Mouse (Mus musculus) mouse trophoblast stem cell (cell line): ENCODE results near the gene Rbm19.

Source experiments
- in situ Hi-C, 2 experiments: fragments of 300-500 bp; cut with MseI, MboI; formaldehyde crosslinking; loops; 2 replicates in 1 of 2; 3 replicates in 1 of 2; pipeline ENCODE4 v1.15.1; 2025

The Rbm19 gene

GRCm38 (mm10) chr5:120204316-120204715 is 88.1 kb downstream of the Rbm19 start:
- in situ Hi-C loops: no loop called here

GRCm38 (mm10) chr5:120206313-120206943 is 90.2 kb downstream of the Rbm19 start:
- in situ Hi-C loops: no loop called here

- in situ Hi-C loops: no loop called here
These were observed 91.2 kb downstream of the Rbm19 start for GRCm38 (mm10) chr5:120207492-120207891.

DNA sequence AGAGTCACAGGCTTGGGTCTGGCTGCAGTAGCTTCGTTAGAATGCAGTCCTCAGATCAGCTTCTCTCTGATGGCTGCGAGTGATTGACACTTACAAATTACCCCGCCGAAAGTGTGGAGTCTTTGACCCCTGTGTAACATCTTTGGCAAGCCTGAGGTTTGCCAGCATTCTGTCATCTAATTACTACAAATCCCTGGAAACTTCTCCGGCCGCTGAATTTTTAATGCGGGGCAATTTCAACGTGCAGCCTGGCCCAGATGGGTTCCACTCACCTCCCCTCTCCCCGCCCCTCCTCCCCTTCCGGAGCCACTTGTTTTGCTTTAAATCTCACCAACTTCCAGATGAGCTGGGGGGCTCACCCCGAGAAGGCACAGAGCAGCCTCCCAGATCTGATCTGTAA is 94.4 kb downstream of the Rbm19 start:
- in situ Hi-C loops: no loop called here

GRCm38 (mm10) chr5:120211182-120211581 is 94.9 kb downstream of the Rbm19 start:
- in situ Hi-C loops: no loop called here

DNA sequence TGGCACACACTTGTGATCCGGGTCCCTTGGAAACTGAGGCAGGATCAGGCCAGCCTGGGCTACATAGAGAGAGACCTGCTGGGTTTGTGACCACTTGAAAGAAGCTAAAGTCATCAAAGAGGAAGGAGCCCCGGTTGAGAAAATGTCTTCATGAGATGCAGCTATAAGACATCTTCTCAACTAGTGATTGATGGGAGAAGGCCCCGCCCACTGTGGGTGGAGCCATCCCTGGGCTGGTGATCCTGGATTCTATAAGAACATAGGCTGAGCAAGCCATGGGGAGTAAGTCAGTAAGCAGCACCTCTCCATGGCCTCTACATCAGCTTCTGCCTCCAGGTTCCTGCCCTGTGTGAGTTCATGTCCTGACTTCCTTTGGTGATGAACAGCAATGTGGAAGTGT is 98.2 kb downstream of the Rbm19 start:
- in situ Hi-C loops: no loop called here

GRCm38 (mm10) chr5:120221216-120221615 is 105.0 kb downstream of the Rbm19 start:
- in situ Hi-C loops: no loop called here

- in situ Hi-C loops: no loop called here
These were observed 109.1 kb downstream of the Rbm19 start for GRCm38 (mm10) chr5:120225383-120225782.

- in situ Hi-C loops: no loop called here
These were observed 112.5 kb downstream of the Rbm19 start for GRCm38 (mm10) chr5:120228613-120229409.

DNA sequence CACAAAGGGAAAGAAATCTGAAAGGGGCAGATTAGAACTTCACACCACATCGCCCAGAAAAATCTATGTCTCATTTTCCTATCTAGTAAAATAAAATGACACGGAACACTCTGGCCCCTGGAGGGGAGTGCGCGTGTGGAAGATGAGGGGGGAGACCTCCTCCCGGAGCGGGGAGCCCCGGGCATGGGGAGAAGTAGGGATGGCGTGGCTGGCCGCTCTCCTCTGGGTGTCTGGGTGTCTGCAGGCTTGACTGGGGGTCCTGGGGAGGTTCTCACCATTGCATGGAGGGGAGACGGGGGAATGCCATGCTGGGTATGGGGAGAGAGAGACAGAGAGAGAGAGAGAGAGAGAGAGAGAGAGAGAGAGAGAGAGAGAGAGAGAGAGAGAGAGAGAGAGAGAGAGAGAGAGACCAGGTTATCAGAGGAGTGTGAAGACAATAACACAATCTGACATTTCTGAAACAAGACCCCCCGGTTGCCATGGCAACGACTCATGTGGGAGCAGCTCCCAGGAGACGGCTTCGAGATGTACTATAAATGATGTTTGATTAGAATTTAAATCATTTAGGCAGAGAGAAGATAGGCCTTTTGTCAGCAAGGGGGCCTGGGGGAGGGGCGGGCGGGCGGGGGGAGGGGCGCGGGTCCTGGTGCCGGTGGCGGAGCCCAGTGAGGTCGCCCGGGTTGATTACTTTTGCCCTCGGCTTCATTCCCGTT is 115.3 kb downstream of the Rbm19 start:
- in situ Hi-C loops: no loop called here

DNA sequence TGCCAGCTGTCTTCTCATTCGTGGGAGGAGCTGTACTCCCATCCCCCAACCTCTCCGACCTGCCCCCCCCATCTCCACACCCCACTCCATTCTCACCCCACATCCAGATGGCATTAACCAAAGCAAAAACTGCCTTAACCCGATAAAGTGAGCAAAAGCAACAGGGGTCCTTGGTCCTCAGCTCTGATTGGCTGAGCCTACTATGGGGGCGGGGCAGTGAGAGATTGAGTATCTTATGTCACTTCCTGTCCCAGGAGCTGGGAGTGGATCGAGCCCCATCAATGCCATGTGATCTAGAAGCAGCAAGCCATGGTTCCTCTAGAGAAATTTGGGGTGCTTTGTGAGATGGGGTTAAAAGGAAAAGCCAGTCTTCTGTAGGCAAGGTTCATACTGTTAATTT is 118.9 kb downstream of the Rbm19 start:
- in situ Hi-C loops: no loop called here

DNA sequence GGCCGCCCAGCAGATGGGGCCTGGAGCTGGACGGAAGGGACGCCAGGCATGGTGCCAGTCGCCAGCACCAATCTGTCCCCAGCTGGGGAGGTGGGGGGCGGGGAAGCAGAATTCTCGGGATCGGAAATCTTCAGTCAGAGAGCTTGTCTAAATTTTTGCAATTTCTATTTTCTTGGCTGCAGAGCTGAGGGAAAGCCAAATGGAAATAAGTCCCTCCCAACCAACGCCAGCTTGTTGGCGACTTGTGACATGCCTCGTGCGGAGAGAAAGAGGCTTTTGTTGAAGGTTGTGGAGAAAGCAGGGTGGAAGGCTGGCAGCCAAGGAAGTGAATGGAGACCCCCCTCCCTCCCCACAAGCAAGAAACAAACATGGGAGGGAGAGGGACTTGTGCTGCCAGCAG is 119.3 kb downstream of the Rbm19 start:
- in situ Hi-C loops: no loop called here

DNA sequence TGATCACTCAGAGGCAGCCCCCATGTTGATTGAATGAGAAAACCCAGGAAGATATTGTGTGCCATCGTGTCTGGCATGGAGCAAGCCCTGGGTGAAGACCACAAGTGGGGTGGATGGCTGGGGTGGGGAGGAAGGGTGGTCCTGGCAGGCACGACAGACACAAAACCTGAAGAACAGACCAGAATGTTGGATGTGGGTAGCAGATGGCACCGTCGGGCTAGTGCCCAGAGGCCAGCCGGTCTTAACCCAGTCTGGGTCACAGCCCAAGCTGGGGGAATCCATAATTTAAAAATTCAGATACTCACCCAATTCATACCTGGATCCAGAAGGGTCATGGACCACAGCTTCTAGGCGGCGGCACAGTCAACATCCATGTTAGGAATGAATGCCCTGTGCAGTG is 123.8 kb downstream of the Rbm19 start:
- in situ Hi-C loops: no loop called here

DNA sequence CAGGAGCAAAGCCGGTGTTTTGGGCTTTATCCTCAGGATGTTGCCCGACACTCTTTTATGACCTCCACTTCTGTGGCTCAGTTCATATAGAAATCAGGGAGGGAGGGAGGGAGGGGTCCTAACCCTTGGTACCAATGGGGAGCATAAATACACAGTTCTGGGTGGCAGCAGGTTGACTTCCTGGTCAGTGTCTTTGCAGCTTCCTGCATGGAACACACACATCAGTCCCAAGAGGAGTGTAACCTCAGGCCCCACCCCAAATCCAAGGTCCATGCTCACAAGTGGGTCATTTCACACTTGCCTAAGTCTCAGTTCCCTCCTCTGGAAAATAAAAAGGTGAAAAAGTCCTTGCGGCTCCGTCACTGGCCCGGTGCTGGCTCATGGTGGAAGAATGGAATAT is 129.1 kb downstream of the Rbm19 start:
- in situ Hi-C loops: no loop called here
